Mouse (Mus musculus) neural tube, embryonic 12.5 days (tissue): ENCODE data around the gene Elovl5. TPM values are rescaled to one million over a fixed set of nuclear protein-coding genes. Genes with fewer than 3 reads are reported as not detected.

Experiments
- ATAC-seq: fragments of 200-750 bp; cut with Nextera tagmentation; 2 replicates; pipeline ENCODE4 v1.8.0; 2017; ENCODE audit warnings: low read depth, mild to moderate bottlenecking, moderate TSS enrichment, moderate library complexity; ENCODE audit not compliant: low FRiP score
- H3K27ac ChIP-seq: fragments of 300-500 bp; sonication (generic); 2 replicates; pipeline ENCODE4 v1.5.1; 2016
- H3K27me3 ChIP-seq: fragments of 300-500 bp; sonication (generic); replicated peaks from 2 replicates; pipeline ENCODE4 v1.6.1; 2016; ENCODE audit warnings: mild to moderate bottlenecking
- H3K36me3 ChIP-seq: fragments of 300-500 bp; sonication (generic); 2 replicates; pipeline ENCODE4 v1.6.1; 2016; ENCODE audit warnings: mild to moderate bottlenecking
- H3K4me1 ChIP-seq: fragments of 300-500 bp; sonication (generic); 2 replicates; pipeline ENCODE4 v1.6.1; 2016
- H3K4me2 ChIP-seq: fragments of 300-500 bp; sonication (generic); replicated peaks from 2 replicates; pipeline ENCODE4 v1.6.1; 2016; ENCODE audit warnings: mild to moderate bottlenecking
- H3K4me3 ChIP-seq: fragments of 300-500 bp; sonication (generic); 2 replicates; pipeline ENCODE4 v1.5.1; 2016
- H3K9ac ChIP-seq: fragments of 300-500 bp; sonication (generic); 2 replicates; pipeline ENCODE4 v1.6.1; 2016; ENCODE audit warnings: mild to moderate bottlenecking
- H3K9me3 ChIP-seq: fragments of 300-500 bp; sonication (generic); 2 replicates; pipeline ENCODE4 v1.6.1; 2016; ENCODE audit warnings: mild to moderate bottlenecking
- WGBS: fragments of 180-500 bp; shearing (Covaris S2); methylation state at CpG from one replicate; pipeline ENCODE4 v1.1.7; 2016; 5-methylcytosine and 5-hydroxymethylcytosine counted together
- polyA plus RNA-seq: library from polyadenylated mRNA; unstranded; fragments of >200 nt; fragmentation: Nextera tagmentation; extraction: Ambion mirVana; gene quantifications from 2 replicates; pipeline ENCODE4 v1.2.1, GENCODE M21; 2016

The Elovl5 gene
- polyA plus RNA-seq, 1 experiment from 2014 or later: 66.4 TPM

- Histone ChIP-seq H3K9ac (no peak overlapping the region), H3K4me1 (peaks cover 10% of the 10 kb centered on the region), H3K27ac (no peak overlapping the region), H3K4me3 (no peak overlapping the region), H3K27me3 (no peaks in the 10 kb centered on the region), H3K36me3 (peaks cover 4% of the 10 kb centered on the region), H3K4me2 (no peak overlapping the region), H3K9me3 (no peaks in the 10 kb centered on the region)
- WGBS: 82% methylated on average over 5 of the region's 5 CpGs
- no peak for ATAC-seq
These were observed 48.1 kb downstream of the Elovl5 start for GRCm38 (mm10) chr9:77965287-77965686.

GRCm38 (mm10) chr9:77965768-77966552 is 48.8 kb downstream of the Elovl5 start:
- no peak overlapping the region for H3K27ac ChIP-seq
- WGBS: 93% methylated on average over 6 of the region's 6 CpGs
- ATAC-seq: no peak

DNA sequence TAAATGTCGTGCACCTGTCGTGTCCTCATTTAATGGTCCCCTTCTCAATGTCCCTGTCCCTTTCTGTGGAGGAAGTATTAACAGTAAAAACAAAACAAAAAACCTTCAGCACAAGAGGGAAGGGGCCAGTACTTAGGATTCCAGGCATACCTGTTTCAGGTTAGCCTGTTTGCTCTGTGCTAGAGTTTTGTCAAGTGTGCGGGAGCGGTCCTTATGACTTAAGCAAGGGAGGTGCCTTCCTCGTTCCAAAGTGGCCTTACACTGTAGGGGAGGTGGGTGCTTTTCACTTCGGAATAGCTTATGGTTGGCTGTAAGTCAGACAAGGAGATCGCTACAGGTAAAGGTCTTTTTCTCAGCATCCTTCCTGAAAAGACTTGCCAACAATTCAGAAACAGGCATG is 49.7 kb downstream of the Elovl5 start:
- Histone ChIP-seq H3K4me3 (no peak overlapping the region), H3K9ac (no peak overlapping the region), H3K4me2 (no peak overlapping the region), H3K36me3 (no peaks in the 10 kb centered on the region), H3K9me3 (no peaks in the 10 kb centered on the region), H3K4me1 (peaks cover 10% of the 10 kb centered on the region), H3K27ac (no peak overlapping the region), H3K27me3 (no peaks in the 10 kb centered on the region)
- ATAC-seq: no peak
- WGBS: 96% methylated on average over 7 of the region's 7 CpGs

More at GRCm38 (mm10) chr9:77965768-77966552, 48.8 kb downstream of the Elovl5 start:
- Histone ChIP-seq H3K36me3 (peaks cover 1% of the 10 kb centered on the region), H3K4me1 (peaks cover 10% of the 10 kb centered on the region), H3K4me3 (no peak overlapping the region), H3K27me3 (no peaks in the 10 kb centered on the region), H3K4me2 (no peak overlapping the region), H3K9ac (no peak overlapping the region), H3K9me3 (no peaks in the 10 kb centered on the region)

GRCm38 (mm10) chr9:77967584-77968163 is 50.5 kb downstream of the Elovl5 start:
- no peak overlapping the region for H3K4me3 ChIP-seq
- H3K36me3 ChIP-seq: no peaks in the 10 kb centered on the region
- H3K9ac ChIP-seq: no peak overlapping the region
- no peaks in the 10 kb centered on the region for H3K9me3 ChIP-seq
- H3K27ac ChIP-seq: no peak overlapping the region
- H3K4me1 ChIP-seq: peaks cover 10% of the 10 kb centered on the region
- H3K4me2 ChIP-seq: no peak overlapping the region
- no peak for ATAC-seq
- WGBS: 89% methylated on average over 12 of the region's 12 CpGs
- no peaks in the 10 kb centered on the region for H3K27me3 ChIP-seq

DNA sequence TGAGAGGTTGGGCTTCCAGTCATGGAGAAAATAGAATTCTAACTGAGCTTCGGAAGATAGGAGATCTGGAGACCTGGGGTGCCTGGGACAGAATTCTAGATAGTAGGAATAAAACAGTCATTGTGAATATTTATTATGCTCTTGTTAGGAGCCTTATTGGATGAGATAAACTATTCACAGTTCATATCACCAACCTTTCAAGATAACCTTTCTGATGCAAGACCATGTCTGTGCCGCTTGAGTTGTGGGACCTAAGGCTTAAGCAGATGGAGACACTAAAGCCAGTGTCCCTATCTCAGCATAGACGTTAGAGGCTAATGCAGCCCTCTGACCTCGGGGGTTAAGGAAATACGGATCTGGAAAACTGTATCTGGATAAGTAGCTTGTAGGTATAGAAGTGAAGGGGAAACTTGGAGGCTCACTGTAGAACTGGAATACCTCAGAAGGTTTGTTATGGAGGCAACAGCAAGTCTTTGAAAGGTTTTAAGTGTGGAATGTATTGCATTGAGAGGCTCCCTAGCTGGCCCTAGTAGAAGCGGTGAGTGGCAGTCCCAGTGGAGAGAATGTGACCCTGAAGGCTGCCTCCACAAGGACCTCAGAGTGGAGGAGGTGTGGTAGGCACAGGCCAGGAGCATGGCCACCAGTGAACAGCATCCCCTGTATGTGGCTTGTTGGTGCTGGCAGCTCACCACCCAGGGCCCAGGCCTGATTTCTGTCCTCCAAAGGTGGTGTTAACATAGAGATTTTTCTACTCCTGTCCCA is 52.2 kb downstream of the Elovl5 start:
- 87% methylated on average over 6 of the region's 6 CpGs for WGBS
- no peak for ATAC-seq
- no peak overlapping the region for H3K9ac ChIP-seq

GRCm38 (mm10) chr9:77979000-77979399 is 61.8 kb downstream of the Elovl5 start:
- 97% methylated on average over 7 of the region's 7 CpGs for WGBS
- H3K9me3 ChIP-seq: no peaks in the 10 kb centered on the region
- peaks cover 56% of the 10 kb centered on the region for H3K36me3 ChIP-seq

More for the DNA sequence above, 52.2 kb downstream of the Elovl5 start:
- peaks cover under 1% of the 10 kb centered on the region for H3K4me1 ChIP-seq
- H3K27me3 ChIP-seq: no peaks in the 10 kb centered on the region
- H3K4me2 ChIP-seq: no peak overlapping the region
- H3K36me3 ChIP-seq: no peaks in the 10 kb centered on the region
- no peak overlapping the region for H3K27ac ChIP-seq
- H3K9me3 ChIP-seq: no peaks in the 10 kb centered on the region
- no peak overlapping the region for H3K4me3 ChIP-seq

DNA sequence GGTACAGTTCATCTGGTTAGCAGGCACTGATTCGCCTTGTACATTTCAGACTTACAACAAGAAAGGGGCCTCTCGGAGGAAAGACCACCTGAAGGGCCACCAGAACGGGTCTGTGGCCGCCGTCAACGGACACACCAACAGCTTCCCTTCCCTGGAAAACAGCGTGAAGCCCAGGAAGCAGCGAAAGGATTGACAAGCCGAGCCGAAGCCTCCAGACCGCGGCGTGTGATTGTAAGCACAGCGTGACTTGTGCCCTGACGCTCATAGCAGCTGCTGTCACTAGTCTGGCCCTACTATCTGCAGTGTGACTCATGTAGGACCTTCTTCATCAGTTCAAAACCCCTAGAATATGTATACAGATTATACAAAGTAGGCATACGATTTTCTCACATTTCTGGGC is 65.5 kb downstream of the Elovl5 start:
- peaks cover 40% of the 10 kb centered on the region for H3K36me3 ChIP-seq
- no peaks in the 10 kb centered on the region for H3K4me1 ChIP-seq
- H3K27me3 ChIP-seq: no peaks in the 10 kb centered on the region
- no peaks in the 10 kb centered on the region for H3K9me3 ChIP-seq
- H3K4me3 ChIP-seq: no peak overlapping the region
- ATAC-seq: no peak
- no peak overlapping the region for H3K27ac ChIP-seq
- H3K9ac ChIP-seq: no peak overlapping the region
- 91% methylated on average over 16 of the region's 16 CpGs for WGBS
- no peak overlapping the region for H3K4me2 ChIP-seq

More at GRCm38 (mm10) chr9:77979000-77979399, 61.8 kb downstream of the Elovl5 start:
- Histone ChIP-seq H3K9ac (no peak overlapping the region), H3K27me3 (no peaks in the 10 kb centered on the region), H3K27ac (no peak overlapping the region), H3K4me3 (no peak overlapping the region), H3K4me2 (no peak overlapping the region), H3K4me1 (no peaks in the 10 kb centered on the region)
- ATAC-seq: no peak

DNA sequence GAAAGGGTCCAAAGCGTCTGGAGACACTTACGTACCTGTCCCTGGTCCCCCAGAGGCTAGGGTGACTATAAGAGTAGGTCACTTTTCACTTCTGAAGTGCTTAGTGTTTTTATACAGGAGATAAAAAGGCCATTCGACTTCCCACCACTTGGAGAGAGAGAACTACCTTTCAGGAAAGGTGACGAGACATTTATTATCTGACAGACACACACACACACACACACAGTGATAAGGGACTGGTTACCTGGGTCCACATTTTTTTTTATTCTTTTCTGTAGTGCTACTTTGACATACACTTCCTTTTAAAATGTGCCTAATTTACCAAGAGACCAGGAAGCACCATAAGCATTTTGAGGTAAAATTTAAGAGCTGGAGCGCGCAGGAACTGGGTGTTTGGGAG is 66.4 kb downstream of the Elovl5 start:
- Histone ChIP-seq H3K4me1 (no peaks in the 10 kb centered on the region), H3K36me3 (peaks cover 38% of the 10 kb centered on the region), H3K27ac (no peak overlapping the region), H3K27me3 (no peaks in the 10 kb centered on the region), H3K4me3 (no peak overlapping the region), H3K9ac (no peak overlapping the region), H3K4me2 (no peak overlapping the region), H3K9me3 (no peaks in the 10 kb centered on the region)
- WGBS: 88% methylated on average over 6 of the region's 6 CpGs
- no peak for ATAC-seq

GRCm38 (mm10) chr9:77986153-77986795 is 69.1 kb downstream of the Elovl5 start:
- no peak overlapping the region for H3K4me3 ChIP-seq
- H3K36me3 ChIP-seq: peaks cover 21% of the 10 kb centered on the region
- no peak for ATAC-seq
- H3K9me3 ChIP-seq: no peaks in the 10 kb centered on the region
- 77% methylated on average over 8 of the region's 8 CpGs for WGBS
- H3K27ac ChIP-seq: no peak overlapping the region
- no peaks in the 10 kb centered on the region for H3K4me1 ChIP-seq
- H3K27me3 ChIP-seq: no peaks in the 10 kb centered on the region
- no peak overlapping the region for H3K4me2 ChIP-seq
- no peak overlapping the region for H3K9ac ChIP-seq

DNA sequence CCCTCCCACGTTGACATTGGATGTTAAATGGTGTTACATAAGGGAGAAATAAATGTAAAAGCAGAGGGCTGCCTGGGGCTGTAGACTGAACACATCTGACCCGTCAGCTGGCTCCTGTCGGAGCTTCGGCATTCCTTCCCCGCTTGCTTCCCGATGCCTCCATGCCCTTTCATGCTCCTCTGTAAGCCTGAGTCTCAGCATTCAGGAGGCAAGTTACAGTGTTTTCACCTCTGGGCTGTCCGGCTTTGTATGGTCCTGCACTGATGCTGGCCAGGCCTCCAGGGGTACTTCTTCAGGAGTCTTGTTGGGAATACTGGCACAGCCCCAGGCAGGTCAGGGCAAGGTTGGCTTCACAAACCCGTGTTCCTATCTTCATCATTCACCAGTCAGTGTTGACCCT is 72.5 kb downstream of the Elovl5 start:
- no peaks in the 10 kb centered on the region for H3K4me1 ChIP-seq
- no peak overlapping the region for H3K4me3 ChIP-seq
- no peaks in the 10 kb centered on the region for H3K36me3 ChIP-seq
- H3K9ac ChIP-seq: no peak overlapping the region
- 78% methylated on average over 8 of the region's 8 CpGs for WGBS
- H3K27ac ChIP-seq: no peak overlapping the region
- no peak for ATAC-seq
- no peak overlapping the region for H3K4me2 ChIP-seq
- no peaks in the 10 kb centered on the region for H3K9me3 ChIP-seq
- H3K27me3 ChIP-seq: no peaks in the 10 kb centered on the region

- 79% methylated on average over 8 of the region's 8 CpGs for WGBS
These were observed 73.1 kb downstream of the Elovl5 start for GRCm38 (mm10) chr9:77990278-77990677.

GRCm38 (mm10) chr9:77991650-77992049 is 74.5 kb downstream of the Elovl5 start:
- no peak for ATAC-seq
- WGBS: 94% methylated on average over 4 of the region's 4 CpGs
- no peaks in the 10 kb centered on the region for H3K9me3 ChIP-seq
- no peak overlapping the region for H3K4me3 ChIP-seq
- H3K4me2 ChIP-seq: no peak overlapping the region
- H3K9ac ChIP-seq: no peak overlapping the region
- no peaks in the 10 kb centered on the region for H3K4me1 ChIP-seq
- H3K36me3 ChIP-seq: no peaks in the 10 kb centered on the region
- no peaks in the 10 kb centered on the region for H3K27me3 ChIP-seq
- no peak overlapping the region for H3K27ac ChIP-seq

More at GRCm38 (mm10) chr9:77990278-77990677, 73.1 kb downstream of the Elovl5 start:
- H3K27me3 ChIP-seq: no peaks in the 10 kb centered on the region
- H3K27ac ChIP-seq: no peak overlapping the region
- H3K4me1 ChIP-seq: no peaks in the 10 kb centered on the region
- H3K36me3 ChIP-seq: no peaks in the 10 kb centered on the region
- no peak overlapping the region for H3K9ac ChIP-seq
- no peak for ATAC-seq
- no peaks in the 10 kb centered on the region for H3K9me3 ChIP-seq
- H3K4me2 ChIP-seq: no peak overlapping the region
- H3K4me3 ChIP-seq: no peak overlapping the region
